Mouse (Mus musculus): Measurements from ENCODE around the gene Wrnip1. TPM values are rescaled to one million over a fixed set of nuclear protein-coding genes. Genes with fewer than 3 reads are reported as not detected.
"Not testable (repeated sequence)": the region's sequence is repeated elsewhere in the genome, so short reads cannot be mapped to it uniquely, and the experiment has no call there.

Gene Wrnip1
- polyA plus RNA-seq, 1 experiment from 2014 or later, result 34.7 TPM

DNA sequence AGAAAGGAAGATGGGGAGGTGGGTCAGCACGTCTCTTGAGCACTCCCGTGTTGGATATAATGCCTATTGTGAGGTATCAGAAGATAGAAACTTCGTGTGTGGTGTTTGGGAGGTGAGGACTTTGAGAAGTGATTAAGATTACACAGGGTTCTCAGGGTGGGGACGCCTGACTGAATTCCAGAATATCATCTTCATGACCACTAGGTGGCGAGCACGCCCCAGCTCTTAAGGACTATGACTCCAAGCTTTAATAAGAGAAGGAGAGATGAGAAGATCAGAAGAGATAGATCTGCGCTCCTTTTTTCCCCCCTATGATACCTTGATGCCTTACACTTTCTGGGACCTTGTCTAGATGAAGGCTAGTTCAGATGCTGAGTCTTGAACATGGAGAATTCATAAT, 50.1 kb downstream of the Wrnip1 start:
- Histone ChIP-seq H3K4me3 (replicated peaks) (no peak overlapping the region), H3K4me1 (replicated peaks) (peaks cover 12% of the 10 kb centered on the region), H3K27ac (no peak overlapping the region), H3K27me3 (no peaks in the 10 kb centered on the region), H3K9me3 (no peaks in the 10 kb centered on the region), H3K4me2 (no peak overlapping the region), H3K9ac (replicated peaks) (no peak overlapping the region), H3K36me3 (no peaks in the 10 kb centered on the region)
- ATAC-seq (ENCODE audit: insufficient number of reproducible peaks, insufficient read depth, low FRiP score, low TSS enrichment, low read depth), result no peak; the same call in 1 of the 2 replicates
- WGBS, result 16% methylated on average over 7 of the region's 7 CpGs

GRCm38 (mm10) chr13:32852539-32852938, 50.7 kb downstream of the Wrnip1 start:
- no peak overlapping the region for H3K4me2 ChIP-seq
- no peak overlapping the region for H3K9ac ChIP-seq (replicated peaks)
- no peak for ATAC-seq (ENCODE audit: insufficient number of reproducible peaks, insufficient read depth, low FRiP score, low TSS enrichment, low read depth)
- H3K9me3 ChIP-seq, result no peaks in the 10 kb centered on the region
- H3K4me1 ChIP-seq (replicated peaks), result peaks cover 12% of the 10 kb centered on the region
- H3K4me3 ChIP-seq (replicated peaks), result no peak overlapping the region
- no peak overlapping the region for H3K27ac ChIP-seq
- H3K36me3 ChIP-seq, result no peaks in the 10 kb centered on the region
- WGBS, result 91% methylated on average over 4 of the region's 4 CpGs
- no peaks in the 10 kb centered on the region for H3K27me3 ChIP-seq

DNA sequence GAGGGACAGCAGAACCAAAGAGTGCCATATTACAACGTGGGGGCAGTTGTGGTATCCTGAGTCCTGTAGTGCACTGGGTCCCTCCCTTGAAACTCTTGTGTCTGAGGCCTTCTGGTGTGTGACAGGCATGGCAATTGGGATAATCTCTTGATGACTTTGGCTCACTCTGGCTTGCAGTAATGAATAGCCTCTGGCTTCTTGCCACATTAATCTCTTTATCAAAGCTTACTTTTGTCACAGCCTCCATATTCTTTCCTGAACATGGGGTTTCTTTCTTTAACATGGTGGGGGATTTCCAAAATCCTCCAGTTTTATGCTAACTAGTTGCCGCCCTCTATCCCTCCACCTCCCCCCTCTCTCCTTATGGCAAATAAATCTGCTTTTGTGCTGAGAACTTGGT, 51.2 kb downstream of the Wrnip1 start:
- Histone ChIP-seq H3K4me1 (replicated peaks) (peaks cover 12% of the 10 kb centered on the region), H3K9me3 (no peaks in the 10 kb centered on the region), H3K4me3 (replicated peaks) (no peak overlapping the region), H3K4me2 (no peak overlapping the region), H3K27me3 (no peaks in the 10 kb centered on the region), H3K27ac (no peak overlapping the region), H3K36me3 (no peaks in the 10 kb centered on the region), H3K9ac (replicated peaks) (no peak overlapping the region)
- no peak for ATAC-seq (ENCODE audit: insufficient number of reproducible peaks, insufficient read depth, low FRiP score, low TSS enrichment, low read depth)
- 74% methylated on average over 2 of the region's 2 CpGs for WGBS

DNA sequence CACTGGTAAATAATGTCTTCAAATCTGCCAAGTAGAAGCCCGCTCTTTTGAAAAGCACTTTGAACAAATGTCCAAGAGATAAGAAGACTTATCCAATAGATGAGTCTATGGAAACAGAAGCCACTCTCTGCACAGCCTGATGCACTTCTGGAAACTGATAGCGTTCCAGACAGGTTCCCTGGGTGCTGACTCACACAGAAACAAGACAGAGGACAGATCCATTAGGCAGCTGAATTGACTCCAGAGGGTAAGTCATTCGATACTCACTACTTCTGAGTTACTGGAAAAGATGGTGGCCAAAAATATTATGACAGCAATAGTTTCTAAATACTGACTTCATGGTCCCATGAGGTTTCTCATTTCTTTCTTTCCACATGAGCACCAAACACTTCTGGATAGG, 59.0 kb downstream of the Wrnip1 start:
- Histone ChIP-seq H3K27me3 (peaks cover 7% of the 10 kb centered on the region; the same call in 1 of the 2 replicates), H3K36me3 (no peaks in the 10 kb centered on the region), H3K27ac (no peak overlapping the region), H3K4me1 (replicated peaks) (no peaks in the 10 kb centered on the region), H3K4me3 (replicated peaks) (no peak overlapping the region), H3K9me3 (no peaks in the 10 kb centered on the region), H3K9ac (replicated peaks) (no peak overlapping the region), H3K4me2 (no peak overlapping the region)
- 83% methylated on average over 3 of the region's 3 CpGs for WGBS
- no peak for ATAC-seq (ENCODE audit: insufficient number of reproducible peaks, insufficient read depth, low FRiP score, low TSS enrichment, low read depth)

DNA sequence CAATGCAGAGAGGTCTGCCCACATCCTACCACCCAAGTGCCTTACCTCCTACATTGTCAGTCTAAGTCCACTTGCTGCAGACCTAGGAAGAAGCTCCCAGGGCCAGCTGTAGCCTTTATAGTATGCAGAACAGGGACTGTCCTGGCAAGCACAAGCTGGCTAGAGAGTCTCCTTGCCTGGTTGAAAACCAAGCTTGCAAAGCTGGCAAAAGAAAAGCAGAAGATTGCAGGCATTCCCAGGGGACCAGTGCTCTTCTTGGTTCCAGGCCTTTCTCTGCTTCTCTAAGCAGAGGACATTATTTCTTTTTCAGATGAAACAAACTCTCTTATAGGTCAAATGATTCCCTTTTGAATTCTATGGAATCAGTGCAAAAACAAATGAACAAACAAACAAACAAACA, 61.6 kb downstream of the Wrnip1 start:
- Histone ChIP-seq H3K9me3 (no peaks in the 10 kb centered on the region), H3K4me3 (replicated peaks) (no peak overlapping the region), H3K4me2 (no peak overlapping the region), H3K36me3 (no peaks in the 10 kb centered on the region), H3K9ac (replicated peaks) (no peak overlapping the region), H3K4me1 (replicated peaks) (no peaks in the 10 kb centered on the region), H3K27me3 (peaks cover 7% of the 10 kb centered on the region; the same call in 1 of the 2 replicates), H3K27ac (no peak overlapping the region)
- ATAC-seq (ENCODE audit: insufficient number of reproducible peaks, insufficient read depth, low FRiP score, low TSS enrichment, low read depth), result no peak

DNA sequence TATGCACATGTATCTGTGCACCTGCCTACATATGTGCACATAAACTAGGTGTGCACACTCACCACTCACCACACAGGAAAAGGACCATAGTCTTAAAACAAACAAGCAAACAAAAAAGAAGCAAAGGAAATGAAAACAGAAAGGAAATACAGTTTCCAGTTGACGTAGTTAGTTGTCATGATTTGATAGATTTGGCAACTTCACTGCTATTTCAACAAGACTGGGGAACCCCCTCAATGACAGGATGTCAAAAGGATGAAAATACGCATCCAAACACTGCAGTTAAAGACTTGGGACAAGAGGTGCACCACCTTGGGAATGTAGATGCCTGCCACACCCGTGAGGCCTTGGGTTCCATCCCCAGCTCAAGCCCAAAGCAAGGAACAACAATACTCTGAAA, 62.7 kb downstream of the Wrnip1 start:
- H3K27ac ChIP-seq; H3K36me3 ChIP-seq; H3K27me3 ChIP-seq; H3K9me3 ChIP-seq; H3K9ac ChIP-seq (replicated peaks); H3K4me1 ChIP-seq (replicated peaks); ATAC-seq (ENCODE audit: insufficient number of reproducible peaks, insufficient read depth, low FRiP score, low TSS enrichment, low read depth); H3K4me3 ChIP-seq (replicated peaks); H3K4me2 ChIP-seq: not testable (repeated sequence)
- 72% methylated on average over 3 of the region's 3 CpGs for WGBS

DNA sequence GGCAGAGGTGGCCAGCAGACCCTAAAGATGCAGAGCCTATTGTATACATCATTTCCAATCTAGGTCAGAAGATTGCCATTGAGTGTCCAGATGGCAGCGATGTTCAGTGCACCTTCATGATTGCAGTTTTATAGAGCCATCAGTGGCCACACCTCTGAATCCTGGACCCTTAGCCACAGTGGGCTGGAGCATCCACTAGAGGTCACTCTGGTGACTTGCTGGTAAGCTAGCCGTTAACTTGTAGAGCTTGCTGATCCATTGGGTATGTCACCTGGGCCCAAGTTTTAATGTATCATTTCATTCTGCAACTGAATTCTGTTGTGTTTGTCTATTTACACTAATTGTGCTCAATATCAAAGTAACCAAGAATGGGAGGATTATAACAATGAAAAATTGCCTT, 63.8 kb downstream of the Wrnip1 start:
- H3K4me1 ChIP-seq (replicated peaks), result no peaks in the 10 kb centered on the region
- H3K4me3 ChIP-seq (replicated peaks), result no peak overlapping the region
- no peak overlapping the region for H3K9ac ChIP-seq (replicated peaks)
- H3K27me3 ChIP-seq, result peaks cover 7% of the 10 kb centered on the region; the same call in 1 of the 2 replicates
- H3K4me2 ChIP-seq, result no peak overlapping the region
- H3K36me3 ChIP-seq, result no peaks in the 10 kb centered on the region
- no peak overlapping the region for H3K27ac ChIP-seq
- no peaks in the 10 kb centered on the region for H3K9me3 ChIP-seq
- ATAC-seq (ENCODE audit: insufficient number of reproducible peaks, insufficient read depth, low FRiP score, low TSS enrichment, low read depth), result no peak
- 54% methylated on average over 2 of the region's 2 CpGs for WGBS

GRCm38 (mm10) chr13:32866484-32866883, 64.6 kb downstream of the Wrnip1 start:
- Histone ChIP-seq H3K27me3 (peaks cover 7% of the 10 kb centered on the region; the same call in 1 of the 2 replicates), H3K36me3 (no peaks in the 10 kb centered on the region), H3K9ac (replicated peaks) (no peak overlapping the region), H3K4me2 (no peak overlapping the region), H3K4me1 (replicated peaks) (no peaks in the 10 kb centered on the region), H3K4me3 (replicated peaks) (no peak overlapping the region), H3K27ac (no peak overlapping the region), H3K9me3 (no peaks in the 10 kb centered on the region)
- 8% methylated on average over 9 of the region's 9 CpGs for WGBS
- no peak for ATAC-seq (ENCODE audit: insufficient number of reproducible peaks, insufficient read depth, low FRiP score, low TSS enrichment, low read depth)

- no peak for ATAC-seq (ENCODE audit: insufficient number of reproducible peaks, insufficient read depth, low FRiP score, low TSS enrichment, low read depth)
These were observed 65.2 kb downstream of the Wrnip1 start for GRCm38 (mm10) chr13:32867030-32867429.

GRCm38 (mm10) chr13:32868233-32868632, 66.4 kb downstream of the Wrnip1 start:
- not testable (repeated sequence) for ATAC-seq (ENCODE audit: insufficient number of reproducible peaks, insufficient read depth, low FRiP score, low TSS enrichment, low read depth); H3K4me3 ChIP-seq (replicated peaks); H3K9me3 ChIP-seq; H3K27ac ChIP-seq; H3K36me3 ChIP-seq; H3K4me2 ChIP-seq; H3K9ac ChIP-seq (replicated peaks); H3K4me1 ChIP-seq (replicated peaks); H3K27me3 ChIP-seq
- WGBS, result 85% methylated on average over 4 of the region's 4 CpGs

More at GRCm38 (mm10) chr13:32867030-32867429, 65.2 kb downstream of the Wrnip1 start:
- Histone ChIP-seq H3K36me3 (no peaks in the 10 kb centered on the region), H3K9ac (replicated peaks) (no peak overlapping the region), H3K4me1 (replicated peaks) (no peaks in the 10 kb centered on the region), H3K27me3 (peaks cover 7% of the 10 kb centered on the region; the same call in 1 of the 2 replicates), H3K9me3 (no peaks in the 10 kb centered on the region), H3K4me2 (no peak overlapping the region), H3K27ac (no peak overlapping the region), H3K4me3 (replicated peaks) (no peak overlapping the region)
- 63% methylated on average over 2 of the region's 2 CpGs for WGBS

- 80% methylated on average over 5 of the region's 5 CpGs for WGBS
These were observed 67.0 kb downstream of the Wrnip1 start for GRCm38 (mm10) chr13:32868843-32869242.

More at GRCm38 (mm10) chr13:32868843-32869242, 67.0 kb downstream of the Wrnip1 start:
- ATAC-seq (ENCODE audit: insufficient number of reproducible peaks, insufficient read depth, low FRiP score, low TSS enrichment, low read depth), result no peak
- Histone ChIP-seq H3K9me3 (no peaks in the 10 kb centered on the region), H3K36me3 (no peaks in the 10 kb centered on the region), H3K4me1 (replicated peaks) (no peaks in the 10 kb centered on the region), H3K27ac (no peak overlapping the region), H3K4me3 (replicated peaks) (no peak overlapping the region), H3K27me3 (no peaks in the 10 kb centered on the region), H3K4me2 (no peak overlapping the region), H3K9ac (replicated peaks) (no peak overlapping the region)
